10 mouse cellular contexts compared by ENCODE assay signal in genomic region chr1:88757162-88757561, GRCm38 (mm10). TPM values are rescaled to one million over a fixed set of nuclear protein-coding genes. Genes with fewer than 3 reads are reported as not detected.
A peak's percentile ranks its signal among the peaks of the same experiment; 100 is the strongest.
DNase-seq lines count a peak whose midpoint lies in the region; ATAC-seq and TF ChIP-seq lines count a peak whose summit lies in the region.
"Had no signal": no experiment of that assay in that cellular context is flagged by ENCODE, and none has a peak within 500 bp of the region (broad histone marks: within the 10 kb centered on the region; RNA-seq: fewer than 3 reads in every experiment).

No protein-coding gene starts in this region.

- H3K4me3 ChIP-seq in midbrain, postnatal 0 days (ENCODE audit: low read depth, low read length), result no peak overlapping the region
- no peak overlapping the region for H3K4me3 ChIP-seq in liver, embryonic 12.5 days

- H3K36me3 ChIP-seq in midbrain, postnatal 0 days (ENCODE audit: insufficient read depth, low read length), result no peaks in the 10 kb centered on the region
- H3K36me3 ChIP-seq in liver, embryonic 12.5 days, result no peaks in the 10 kb centered on the region

- peak; percentile 55 to 63 for DNase-seq in left cerebral cortex, adult 18-20 months (ENCODE audit: low spot score in 2 of 2)
- no peak for DNase-seq in left cerebral cortex, postnatal 4 days
- DNase-seq in kidney, postnatal 14 days, result peak; percentile 46
- peak; percentile 34 for DNase-seq in midbrain, postnatal 0 days (ENCODE audit: low spot score)
- no peak for DNase-seq in ovary, postnatal 14 days (ENCODE audit: low spot score)
- no peak for DNase-seq in adrenal gland, adult 18-20 months (ENCODE audit: low spot score in 2 of 2)

- intact Hi-C loops in left cerebral cortex, postnatal 4 days (cut with DNase I), result loop anchor here (10.0 kb wide), 1 partner anchor 878 kb away; no protein-coding TSS in a partner anchor

- H3K27ac ChIP-seq in midbrain, postnatal 0 days (ENCODE audit: low read depth, low read length), result peak overlapping the region; percentile 18; the same call in 1 of the 2 replicates
- H3K27ac ChIP-seq in liver, embryonic 12.5 days, result no peak overlapping the region
- H3K27ac ChIP-seq: macrophage had no signal

- no peak overlapping the region for H3K9ac ChIP-seq in midbrain, postnatal 0 days (replicated peaks; ENCODE audit: low read length, poor library complexity, severe bottlenecking)
- no peak overlapping the region for H3K9ac ChIP-seq in liver, embryonic 12.5 days

- H3K27me3 ChIP-seq in midbrain, postnatal 0 days (ENCODE audit: insufficient read depth, low read length), result no peaks in the 10 kb centered on the region
- no peaks in the 10 kb centered on the region for H3K27me3 ChIP-seq in liver, embryonic 12.5 days (replicated peaks)

- H3K4me1 ChIP-seq in midbrain, postnatal 0 days (ENCODE audit: insufficient read depth, low read length), result no peaks in the 10 kb centered on the region
- 0 out of 2 replicates have a peak, but pooled peaks cover 3% of the 10 kb centered on the region for H3K4me1 ChIP-seq in liver, embryonic 12.5 days

- no peak overlapping the region for H3K4me2 ChIP-seq in midbrain, postnatal 0 days (ENCODE audit: low read depth, low read length, poor library complexity, severe bottlenecking)
- H3K4me2 ChIP-seq in liver, embryonic 12.5 days, result no peak overlapping the region

- TF ChIP-seq CTCF in midbrain, postnatal 0 days (IDR thresholded peaks at IDR 0.05), result no peak

- whole genome bisulfite sequencing in midbrain, postnatal 0 days, result 38% methylated on average over 7 of the region's 7 CpGs
- WGBS in liver, embryonic 12.5 days (ENCODE audit: insufficient replicate concordance), result 62% methylated on average over 7 of the region's 7 CpGs

- H3K9me3 ChIP-seq in midbrain, postnatal 0 days (ENCODE audit: low read length), result no peaks in the 10 kb centered on the region
- H3K9me3 ChIP-seq in liver, embryonic 12.5 days (replicated peaks), result no peaks in the 10 kb centered on the region

- ATAC-seq in frontal cortex, adult (ENCODE audit: low TSS enrichment), result peak; percentile 98
- no peak for ATAC-seq in midbrain, postnatal 0 days (ENCODE audit: low FRiP score)
- no peak for ATAC-seq in liver, embryonic 12.5 days

RNA-seq across cellular contexts. Expression of gene Arl4c, which starts 55.1 kb away (rescaled TPM):
- total RNA-seq in left cerebral cortex, adult 18-20 months (2021), result 10 to 100 TPM; 37.8 to 40.1 TPM
- total RNA-seq in left cerebral cortex, postnatal 4 days (2021), result 10 to 100 TPM; 82.8 to 83.3 TPM
- total RNA-seq in midbrain, postnatal 0 days (2014; rRNA removed), result 101 and 115 TPM in 2 replicates
- 44.4 and 47.4 TPM in 2 replicates for polyA plus RNA-seq in midbrain, postnatal 0 days (2015; fragmentation: Nextera tagmentation; extraction: Ambion mirVana)
- total RNA-seq in adrenal gland, adult 18-20 months (2021), result 10 to 100 TPM in 1 of 2 experiments, 1 to 10 TPM in 1; 9.8 to 10.3 TPM
- 1.8 and 2.3 TPM in 2 replicates for polyA plus RNA-seq in liver, embryonic 12.5 days (2016; fragmentation: Nextera tagmentation; extraction: Ambion mirVana)
- total RNA-seq: MEL had no signal

Comparison
In these comparisons a context has a peak if more than half of its experiments do, and no peak if none do; other contexts are left out.
1. DNase-seq: peak in left cerebral cortex, adult 18-20 months (2 of 2), kidney, postnatal 14 days (single experiment) and midbrain, postnatal 0 days (single experiment); none in left cerebral cortex, postnatal 4 days (single experiment), ovary, postnatal 14 days (single experiment) and adrenal gland, adult 18-20 months (0 of 2).